Mouse (Mus musculus) E14TG2a.4 (cell line): ENCODE measurements around the gene Adcy5.

Experiments used
- CTCF ChIP-seq: conservative IDR thresholded peaks from 2 replicates; pipeline ENCODE4 v1.5.1; 2014; ENCODE audit warnings: low read length
- NANOG ChIP-seq: IDR thresholded peaks from 2 replicates; pipeline ENCODE4 v1.6.1; 2014; ENCODE audit warnings: borderline replicate concordance, low read length, mixed read lengths
- POU5F1 ChIP-seq: IDR thresholded peaks from 2 replicates; pipeline ENCODE4 v1.6.1; 2014; ENCODE audit warnings: low read length, borderline replicate concordance

GRCm38 (mm10) chr16:35317460-35317859 is 162.8 kb downstream of the Adcy5 start:
- TF ChIP-seq CTCF (no peak), NANOG (no peak), POU5F1 (no peak)
